In the genomic region with DNA sequence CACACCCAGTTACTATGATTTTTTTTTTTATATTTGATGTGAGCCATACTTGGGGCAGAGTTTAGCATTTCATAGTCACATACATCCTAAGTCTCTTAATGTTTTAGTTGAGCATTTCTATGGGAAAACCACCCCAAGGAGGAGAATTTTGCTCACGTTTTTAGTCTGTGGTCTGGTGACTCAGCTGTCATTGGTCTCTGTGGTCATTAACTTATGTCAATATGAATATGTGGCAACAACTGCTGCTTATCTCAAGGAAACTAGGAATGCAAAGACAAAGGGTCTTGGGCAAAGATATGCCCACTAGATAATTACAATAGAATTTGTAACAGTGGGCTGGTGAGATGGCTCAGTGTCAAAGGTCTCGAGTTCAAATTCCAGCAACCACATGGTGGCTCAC, we compare ENCODE assay signal across 13 mouse cellular contexts.
"Had no signal": no experiment of that assay in that cellular context is flagged by ENCODE, and none has a peak within 500 bp of the region (broad histone marks: within the 10 kb centered on the region; RNA-seq: fewer than 3 reads in every experiment).

No protein-coding gene starts in this region.

- H3K27ac ChIP-seq: limb, embryonic 13.5 days; liver, embryonic 14.5 days; midbrain, embryonic 10.5 days; neural tube, embryonic 15.5 days had no signal

- DNase-seq: kidney, adult 18-20 months; kidney, postnatal 10 days; left cerebral cortex, postnatal 4 days; lung, adult 18-20 months; right cerebral cortex, adult 18-20 months; right cerebral cortex, postnatal 25 days; thymus, adult 2 months; thymus, postnatal 36 days had no signal

- H3K4me2 ChIP-seq: limb, embryonic 13.5 days; neural tube, embryonic 15.5 days had no signal

- ATAC-seq: midbrain, embryonic 16.5 days had no signal

- H3K27me3 ChIP-seq: limb, embryonic 13.5 days; neural tube, embryonic 15.5 days had no signal

- H3K9me3 ChIP-seq: limb, embryonic 13.5 days; midbrain, embryonic 10.5 days; neural tube, embryonic 15.5 days had no signal

- H3K4me3 ChIP-seq: limb, embryonic 13.5 days; midbrain, embryonic 10.5 days; neural tube, embryonic 15.5 days had no signal

- H3K9ac ChIP-seq: limb, embryonic 13.5 days; liver, embryonic 14.5 days; neural tube, embryonic 15.5 days had no signal

- H3K4me1 ChIP-seq: limb, embryonic 13.5 days; midbrain, embryonic 10.5 days; neural tube, embryonic 15.5 days had no signal
